ENCODE assay signal across 17 mouse cellular contexts in the genomic region with DNA sequence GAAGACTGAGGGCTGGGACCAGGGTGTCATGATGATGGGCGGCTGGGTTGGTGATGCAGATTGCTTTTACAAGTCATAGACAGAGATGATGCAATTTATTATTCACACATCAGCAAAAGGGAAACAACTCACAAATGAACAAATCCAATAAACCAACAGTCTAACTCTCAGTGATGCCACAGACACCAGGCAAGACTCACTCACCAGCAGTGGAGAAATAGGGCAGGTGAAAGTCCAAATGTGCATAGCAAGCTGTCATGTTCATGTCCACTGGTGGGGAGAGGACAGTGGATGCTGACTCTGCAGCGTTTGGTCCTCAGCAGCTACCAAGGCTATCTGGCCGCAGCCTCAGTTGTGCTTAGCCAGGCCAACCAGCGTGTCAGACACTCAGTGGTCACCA. TPM values are rescaled to one million over a fixed set of nuclear protein-coding genes. Genes with fewer than 3 reads are reported as not detected.
"Had no signal": no experiment of that assay in that cellular context is flagged by ENCODE, and none has a peak within 500 bp of the region (broad histone marks: within the 10 kb centered on the region; RNA-seq: fewer than 3 reads in every experiment).

No protein-coding gene starts in this region.

- DNase-seq: lung, embryonic 14.5 days; lung, postnatal 10 days; lung, postnatal 4 days; midbrain, embryonic 14.5 days; retina, postnatal 1 day; right cerebral cortex, adult 18-20 months; right cerebral cortex, postnatal 25 days; right cerebral cortex, postnatal 4 days; spleen, adult 18-20 months; thymus, adult 18-20 months; thymus, postnatal 14 days; thymus, postnatal 36 days had no signal

- H3K27ac ChIP-seq: liver, embryonic 15.5 days; midbrain, embryonic 12.5 days; neural tube, embryonic 13.5 days; neural tube, embryonic 15.5 days had no signal

- H3K9me3 ChIP-seq: liver, embryonic 15.5 days; midbrain, embryonic 12.5 days; neural tube, embryonic 13.5 days; neural tube, embryonic 15.5 days had no signal

- H3K4me1 ChIP-seq: liver, embryonic 15.5 days had no signal

- H3K27me3 ChIP-seq: liver, embryonic 15.5 days; neural tube, embryonic 15.5 days had no signal

- H3K36me3 ChIP-seq: liver, embryonic 15.5 days; midbrain, embryonic 12.5 days; neural tube, embryonic 13.5 days; neural tube, embryonic 15.5 days had no signal

- H3K4me2 ChIP-seq: liver, embryonic 15.5 days; lung, embryonic 14.5 days; midbrain, embryonic 12.5 days; neural tube, embryonic 13.5 days; neural tube, embryonic 15.5 days had no signal

- H3K4me3 ChIP-seq: liver, embryonic 15.5 days; midbrain, embryonic 12.5 days; myocyte; neural tube, embryonic 13.5 days; neural tube, embryonic 15.5 days had no signal

- H3K9ac ChIP-seq: liver, embryonic 15.5 days; lung, embryonic 14.5 days; midbrain, embryonic 12.5 days; neural tube, embryonic 13.5 days; neural tube, embryonic 15.5 days had no signal

RNA-seq across cellular contexts. Expression of a gene that starts 26.9 kb away (rescaled TPM):
- polyA plus RNA-seq: midbrain, embryonic 14.5 days; neural tube, embryonic 15.5 days had no signal
